Mouse (Mus musculus) liver, postnatal 0 days (tissue): Measurements from ENCODE around the gene St6galnac4. TPM values are rescaled to one million over a fixed set of nuclear protein-coding genes. Genes with fewer than 3 reads are reported as not detected.

Experiments used
- ATAC-seq: fragments of 200-750 bp; cut with Nextera tagmentation; 2 replicates; pipeline ENCODE4 v1.8.0; 2017; ENCODE audit warnings: mild to moderate bottlenecking, moderate library complexity
- DNase-seq: peaks from one replicate; pipeline ENCODE4 v3.0.0-alpha.2; 2016
- H3K27ac ChIP-seq: fragments of 300-500 bp; sonication (generic); 2 replicates; pipeline ENCODE4 v1.5.1; 2014; ENCODE audit warnings: antibody characterized with exemption, moderate library complexity, mild to moderate bottlenecking, low read depth
- H3K27me3 ChIP-seq: fragments of 300-500 bp; sonication (generic); 2 replicates; pipeline ENCODE4 v1.6.1; 2014; ENCODE audit warnings: low read length, control low read depth, mixed read lengths; ENCODE audit not compliant: insufficient read depth
- H3K36me3 ChIP-seq: fragments of 300-500 bp; sonication (generic); replicated peaks from 2 replicates; pipeline ENCODE4 v1.6.1; 2014; ENCODE audit warnings: mild to moderate bottlenecking, control low read depth, low read length, moderate library complexity, mixed read lengths; ENCODE audit not compliant: insufficient read depth
- H3K4me1 ChIP-seq: fragments of 300-500 bp; sonication (generic); 2 replicates; pipeline ENCODE4 v1.6.1; 2014; ENCODE audit warnings: antibody characterized with exemption, mild to moderate bottlenecking, control low read depth; ENCODE audit not compliant: insufficient read depth
- H3K4me2 ChIP-seq: fragments of 300-500 bp; sonication (generic); 2 replicates; pipeline ENCODE4 v1.6.1; 2014; ENCODE audit warnings: low read depth, mild to moderate bottlenecking, low read length, moderate library complexity, mixed read lengths
- H3K4me3 ChIP-seq: fragments of 300-500 bp; sonication (generic); 2 replicates; pipeline ENCODE4 v1.5.1; 2014; ENCODE audit warnings: low read depth, low read length
- H3K9ac ChIP-seq: fragments of 300-500 bp; sonication (generic); replicated peaks from 2 replicates; pipeline ENCODE4 v1.6.1; 2014; ENCODE audit warnings: mild to moderate bottlenecking, moderate library complexity
- H3K9me3 ChIP-seq: fragments of 300-500 bp; sonication (generic); 2 replicates; pipeline ENCODE4 v1.6.1; 2016; ENCODE audit warnings: mild to moderate bottlenecking, control low read depth, low read length, mixed read lengths
- CTCF ChIP-seq: sonication (generic); IDR thresholded peaks from 2 replicates; pipeline ENCODE4 v1.5.1; 2016; ENCODE audit warnings: antibody characterized with exemption, low read depth
- EP300 ChIP-seq: IDR thresholded peaks from 2 replicates; pipeline ENCODE4 v1.6.1; 2016; ENCODE audit warnings: antibody characterized with exemption, low read depth, mild to moderate bottlenecking
- WGBS: fragments of 180-500 bp; shearing (Covaris S2); extraction: QIAGEN DNeasy Blood & Tissue Kit; methylation state at CpG from one replicate; pipeline ENCODE4 v1.1.7; 2014; ENCODE audit not compliant: insufficient replicate concordance; 5-methylcytosine and 5-hydroxymethylcytosine counted together
- polyA plus RNA-seq: library from polyadenylated mRNA; unstranded; fragments of >200 nt; fragmentation: Nextera tagmentation; extraction: Ambion mirVana; gene quantifications from 2 replicates; pipeline ENCODE4 v1.2.1, GENCODE M21; 2015

The St6galnac4 gene
- polyA plus RNA-seq, 1 experiment from 2014 or later, result 5.8 TPM

GRCm38 (mm10) chr2:32608141-32608777, 21.4 kb downstream of the St6galnac4 start:
- peak; percentile 83 for DNase-seq
- Histone ChIP-seq H3K9ac (peak overlapping the region; percentile 41), H3K4me1 (peaks cover 45% of the 10 kb centered on the region), H3K9me3 (no peaks in the 10 kb centered on the region), H3K27ac (peak overlapping the region; percentile 93), H3K27me3 (no peaks in the 10 kb centered on the region), H3K4me2 (peak overlapping the region; percentile 91), H3K36me3 (no peaks in the 10 kb centered on the region; the same call in 1 of the 2 replicates), H3K4me3 (peak overlapping the region; percentile 67)
- peak; percentile 81 for ATAC-seq
- WGBS, result 2% methylated on average over 25 of the region's 25 CpGs
- TF ChIP-seq CTCF (peak; percentile 19; the same call in 1 of the 2 replicates), EP300 (no peak; the same call in 1 of the 2 replicates)

GRCm38 (mm10) chr2:32608778-32609435, 22.0 kb downstream of the St6galnac4 start:
- Histone ChIP-seq H3K4me2 (peak overlapping the region; percentile 91), H3K36me3 (no peaks in the 10 kb centered on the region; the same call in 1 of the 2 replicates), H3K9me3 (no peaks in the 10 kb centered on the region), H3K27me3 (no peaks in the 10 kb centered on the region), H3K27ac (peak overlapping the region; percentile 93), H3K4me1 (peaks cover 45% of the 10 kb centered on the region), H3K9ac (peak overlapping the region; percentile 41), H3K4me3 (peak overlapping the region; percentile 67)
- ATAC-seq (peak; percentile 75), DNase-seq (no peak)
- TF ChIP-seq EP300, result no peak
- TF ChIP-seq CTCF, result no peak
- WGBS, result 44% methylated on average over 18 of the region's 18 CpGs

DNA sequence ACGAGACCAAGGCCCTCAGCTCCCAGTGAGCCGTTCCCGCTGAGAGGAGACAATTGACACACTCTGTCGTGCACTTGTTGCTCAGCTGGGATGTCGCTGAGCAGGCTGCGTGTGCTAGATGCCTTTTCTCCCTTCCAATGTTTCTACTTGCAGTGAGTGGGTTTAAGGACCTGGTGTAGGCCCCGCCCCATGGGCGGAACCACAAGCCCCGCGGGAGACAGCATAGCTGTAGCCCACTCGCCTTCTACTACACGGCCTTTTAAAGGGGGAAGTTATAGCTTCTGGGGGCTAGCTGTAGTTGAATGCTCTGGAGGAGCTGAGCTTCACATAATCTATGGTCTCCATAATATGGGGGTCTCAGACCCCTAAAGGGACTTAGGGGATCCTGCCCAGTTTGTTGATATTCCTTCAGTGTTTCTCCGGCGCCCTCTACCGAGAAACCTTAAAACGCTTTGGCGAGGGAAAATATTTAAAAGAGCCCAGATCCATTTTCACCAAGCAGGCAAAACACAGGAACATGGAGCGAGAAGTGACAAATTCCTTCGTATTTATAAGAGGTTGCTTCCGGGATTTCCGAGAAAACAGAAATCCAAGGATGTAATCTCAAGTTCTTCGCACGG, 23.8 kb downstream of the St6galnac4 start:
- Histone ChIP-seq H3K4me2 (peak overlapping the region; percentile 91), H3K9ac (0 out of 2 replicates have a peak overlapping the region, but pooled peaks have one; percentile 39), H3K4me1 (peaks cover 45% of the 10 kb centered on the region), H3K27ac (0 out of 2 replicates have a peak overlapping the region, but pooled peaks have one; percentile 93), H3K27me3 (no peaks in the 10 kb centered on the region), H3K9me3 (no peaks in the 10 kb centered on the region), H3K36me3 (peaks cover 9% of the 10 kb centered on the region), H3K4me3 (peak overlapping the region; percentile 32)
- TF ChIP-seq EP300 (no peak), CTCF (peak; percentile 56)
- DNase-seq (peak; percentile 65), ATAC-seq (no peak)
- WGBS, result 18% methylated on average over 23 of the region's 23 CpGs

DNA sequence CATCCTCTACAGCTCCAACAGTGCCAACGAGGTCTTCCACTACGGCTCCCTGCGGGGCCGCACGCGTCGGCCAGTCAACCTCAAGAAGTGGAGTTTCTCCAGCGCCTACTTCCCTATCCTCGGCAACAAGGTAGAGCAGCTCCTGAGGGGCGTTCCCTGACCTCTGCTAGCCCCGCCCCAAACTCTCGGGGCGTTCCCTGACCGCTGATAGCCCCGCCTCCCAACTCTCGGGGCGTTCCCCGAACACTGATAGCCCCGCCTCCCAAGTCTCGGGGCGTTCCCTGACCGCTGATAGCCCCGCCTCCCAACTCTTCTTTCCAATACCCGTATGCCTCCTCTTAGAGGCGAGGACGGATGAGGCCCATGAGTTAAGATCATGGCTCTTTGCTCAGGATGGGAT, 25.4 kb downstream of the St6galnac4 start:
- ATAC-seq, result no peak
- Histone ChIP-seq H3K27ac (no peak overlapping the region), H3K9ac (no peak overlapping the region), H3K36me3 (peaks cover 15% of the 10 kb centered on the region), H3K4me3 (no peak overlapping the region), H3K9me3 (no peaks in the 10 kb centered on the region), H3K27me3 (no peaks in the 10 kb centered on the region), H3K4me1 (peaks cover 38% of the 10 kb centered on the region), H3K4me2 (no peak overlapping the region)
- TF ChIP-seq CTCF, result no peak
- peak; percentile 56 for DNase-seq
- 80% methylated on average over 26 of the region's 26 CpGs for WGBS

DNA sequence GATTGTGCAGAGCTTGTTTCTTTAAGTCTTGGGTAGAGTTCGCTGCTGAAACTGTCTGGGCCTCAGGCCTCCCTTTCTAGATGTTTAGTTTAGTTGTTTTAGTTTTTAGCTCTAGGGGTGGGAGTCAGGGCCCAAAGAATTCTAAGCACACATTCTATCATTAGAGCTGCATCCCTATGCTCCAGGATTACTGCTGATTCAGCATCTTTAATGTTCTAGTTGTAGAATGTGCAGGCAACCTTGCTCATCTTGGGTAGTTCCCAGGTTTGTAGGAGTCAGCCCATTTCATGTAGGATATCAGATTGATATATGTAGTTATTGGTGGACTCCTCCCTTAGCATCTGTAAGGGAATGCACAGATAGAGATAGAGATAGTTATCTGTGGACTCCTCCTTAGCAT, 30.2 kb downstream of the St6galnac4 start:
- no peak overlapping the region for H3K27ac ChIP-seq
- no peak for TF ChIP-seq EP300
- TF ChIP-seq CTCF, result no peak
- no peak overlapping the region for H3K4me2 ChIP-seq
- peaks cover 3% of the 10 kb centered on the region for H3K9me3 ChIP-seq
- H3K4me3 ChIP-seq, result no peak overlapping the region
- 85% methylated on average over 1 of the region's 1 CpGs for WGBS
- DNase-seq, result no peak
- peaks cover 12% of the 10 kb centered on the region for H3K4me1 ChIP-seq
- ATAC-seq, result no peak
- no peaks in the 10 kb centered on the region for H3K27me3 ChIP-seq
- no peak overlapping the region for H3K9ac ChIP-seq
- H3K36me3 ChIP-seq, result peaks cover 29% of the 10 kb centered on the region

- 89% methylated on average over 4 of the region's 4 CpGs for WGBS
- peaks cover 3% of the 10 kb centered on the region for H3K9me3 ChIP-seq
- peak; percentile 53 for TF ChIP-seq CTCF
- no peak for TF ChIP-seq EP300
- peaks cover 29% of the 10 kb centered on the region for H3K36me3 ChIP-seq
- ATAC-seq (no peak), DNase-seq (no peak)
- H3K27ac ChIP-seq, result no peak overlapping the region
- H3K27me3 ChIP-seq, result no peaks in the 10 kb centered on the region
- H3K4me3 ChIP-seq, result no peak overlapping the region
- H3K9ac ChIP-seq, result no peak overlapping the region
- peaks cover 12% of the 10 kb centered on the region for H3K4me1 ChIP-seq
- H3K4me2 ChIP-seq, result no peak overlapping the region
Measured at GRCm38 (mm10) chr2:32617601-32618000, 30.7 kb downstream of the St6galnac4 start.
